Mouse (Mus musculus) urinary bladder, postnatal 0 days (tissue): ENCODE data around the gene Cog2. TPM values are rescaled to one million over a fixed set of nuclear protein-coding genes. Genes with fewer than 3 reads are reported as not detected.

Experiments
- polyA plus RNA-seq: library from polyadenylated mRNA; unstranded; fragments of >200 nt; fragmentation: Nextera tagmentation; extraction: Ambion mirVana; gene quantifications from 2 replicates; pipeline ENCODE4 v1.2.1, GENCODE M21; 2015

Gene Cog2
- polyA plus RNA-seq = 21.3 and 22.2 TPM in 2 replicates

GRCm38 (mm10) chr8:124520249-124521080 is at the start of gene Cog2:
Cog2 (plus strand) TSS chr8:124520767.

DNA sequence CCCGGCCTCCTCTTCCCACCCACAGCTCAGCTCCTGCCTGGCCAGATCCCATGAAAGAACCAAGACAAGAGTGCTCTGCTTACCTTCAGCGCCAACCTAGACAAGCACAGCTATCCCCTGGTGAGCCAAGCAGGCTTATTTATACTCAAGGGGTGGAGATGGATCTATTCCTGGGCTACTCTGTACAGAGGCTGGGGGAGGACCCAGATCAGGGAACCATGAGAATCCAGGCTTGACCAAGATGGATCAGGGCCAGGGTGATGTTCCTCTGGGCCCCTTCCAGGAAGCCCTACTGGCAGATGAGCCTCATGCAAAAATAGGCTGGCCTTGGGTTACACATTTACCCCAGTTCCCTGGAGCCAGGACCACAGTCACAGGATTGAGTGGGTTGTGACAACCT is 49.0 kb downstream of the Cog2 start, which contains the start of gene Agt:
Gene Agt (minus strand): TSS at position 114 of the 400 bp plus-strand sequence.

DNA sequence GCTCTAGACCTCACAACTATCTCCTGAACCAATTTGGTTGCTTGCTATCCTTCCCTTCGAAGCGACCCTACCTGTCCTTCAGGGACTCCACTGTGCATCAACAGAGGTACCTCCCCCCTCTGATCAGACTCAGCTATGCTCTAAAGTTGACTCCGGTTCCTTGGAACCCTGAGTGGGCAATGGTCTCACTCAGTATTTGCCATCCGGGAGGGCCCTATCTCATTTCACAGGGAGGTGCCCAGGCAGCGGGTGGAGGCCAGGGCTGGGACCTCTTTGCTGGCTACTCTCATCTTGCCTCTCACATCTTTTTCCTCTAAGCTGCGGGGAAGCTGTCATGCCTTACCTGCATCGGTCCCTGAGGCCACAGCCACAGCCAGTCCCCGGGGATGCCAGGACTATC is 55.2 kb downstream of the Cog2 start, which contains the start of gene Capn9:
Gene Capn9 (plus strand): TSS at position 301 of the 400 bp plus-strand sequence.

Other genes with a start within 250 kb of the Cog2 start
- 1.7 and 2.0 TPM in 2 replicates for gene Pgbd5, start 81.1 kb upstream of the Cog2 start, polyA plus RNA-seq
- gene Agt, start 48.9 kb downstream of the Cog2 start, polyA plus RNA-seq = 1.4 and 1.6 TPM in 2 replicates
- 0.08 and 0.11 TPM in 2 replicates for gene Capn9, start 55.3 kb downstream of the Cog2 start, polyA plus RNA-seq
- gene 2310022B05Rik, start 142.6 kb downstream of the Cog2 start, polyA plus RNA-seq = 30.7 and 43.5 TPM in 2 replicates
- gene Ttc13, start 201.2 kb downstream of the Cog2 start, polyA plus RNA-seq = 18.1 and 19.0 TPM in 2 replicates
- 11.8 and 13.4 TPM in 2 replicates for gene Arv1, start 201.4 kb downstream of the Cog2 start, polyA plus RNA-seq
- gene Fam89a, start 231.1 kb downstream of the Cog2 start, polyA plus RNA-seq = 0.85 and 0.89 TPM in 2 replicates